Comparison of ENCODE assay signal across 8 mouse cellular contexts in genomic region chr3:84022723-84023122, GRCm38 (mm10). TPM values are rescaled to one million over a fixed set of nuclear protein-coding genes. Genes with fewer than 3 reads are reported as not detected.
DNase-seq lines count a peak whose midpoint lies in the region; ATAC-seq and TF ChIP-seq lines count a peak whose summit lies in the region.
"Had no signal": no experiment of that assay in that cellular context is flagged by ENCODE, and none has a peak within 500 bp of the region (broad histone marks: within the 10 kb centered on the region; RNA-seq: fewer than 3 reads in every experiment).

No protein-coding gene starts in this region.

- no peak overlapping the region for H3K9ac ChIP-seq in lung, postnatal 0 days (replicated peaks; ENCODE audit: low read depth)

- in situ Hi-C loops in Patski (cut with MboI; ENCODE audit: low pct_unique_long_range_greater_than_20kb) = no loop called here

- no peak for TF ChIP-seq EP300 in lung, postnatal 0 days (IDR thresholded peaks at IDR 0.05)

- no peak overlapping the region for H3K4me3 ChIP-seq in lung, postnatal 0 days (ENCODE audit: low read depth, low read length)

- POLR2A ChIA-PET in Patski (lab: Charles Lee) = no interaction called here

- no peak for DNase-seq in lung, postnatal 0 days (ENCODE audit: low spot score)
- no peak for DNase-seq in lung, postnatal 36 days
- peak; percentile 98 for DNase-seq in Patski (ENCODE audit: low read depth, low spot score)
- DNase-seq in induced T-regulatory cell, adult 2 months (ENCODE audit: low read depth) = peak; percentile 49
- peak; percentile 23 for DNase-seq in retina, embryonic 14.5 days (ENCODE audit: low spot score)
- DNase-seq in cerebellum, postnatal 10 days = no peak
- no peak for DNase-seq in lung, postnatal 10 days
- DNase-seq: left cerebral cortex, postnatal 4 days had no signal

- no peaks in the 10 kb centered on the region for H3K27me3 ChIP-seq in lung, postnatal 0 days (replicated peaks; ENCODE audit: insufficient read depth, low read length)
- H3K27me3 ChIP-seq in Patski = no peaks in the 10 kb centered on the region

- ATAC-seq in lung, postnatal 0 days = peak; percentile 12; the same call in 1 of the 2 replicates
- ATAC-seq in Patski = peak; percentile 92

- no peak for TF ChIP-seq CTCF in lung, postnatal 0 days (IDR thresholded peaks at IDR 0.05)
- TF ChIP-seq CTCF in Patski (IDR thresholded peaks at IDR 0.05) = no peak

- H3K4me2 ChIP-seq in lung, postnatal 0 days (replicated peaks; ENCODE audit: low read depth, low read length) = no peak overlapping the region

- H3K27ac ChIP-seq in lung, postnatal 0 days (ENCODE audit: low read length) = no peak overlapping the region

- 87% methylated on average over 5 of the region's 5 CpGs for WGBS in lung, postnatal 0 days

- H3K4me1 ChIP-seq in lung, postnatal 0 days (ENCODE audit: insufficient read depth, low read depth, low read length) = peaks cover 8% of the 10 kb centered on the region; the same call in 1 of the 2 replicates

- CTCF ChIA-PET in Patski (lab: Charles Lee) = interaction anchor here (1.1 kb wide), 1 partner anchor 50 kb away, joined by 3 read pairs; no protein-coding TSS in a partner anchor

- H3K36me3 ChIP-seq in lung, postnatal 0 days (ENCODE audit: insufficient read depth, low read length) = no peaks in the 10 kb centered on the region

- no peaks in the 10 kb centered on the region for H3K9me3 ChIP-seq in lung, postnatal 0 days (ENCODE audit: low read length)

RNA-seq across cellular contexts. Expression of gene Tmem131l, which starts 17.3 kb away (rescaled TPM):
- 18.4 and 21.3 TPM in 2 replicates for polyA plus RNA-seq in lung, postnatal 0 days (2015; fragmentation: Nextera tagmentation; extraction: Ambion mirVana)
- polyA plus RNA-seq in Patski (2021) = 24.9 TPM

Comparison
In these comparisons a context has a peak if more than half of its experiments do, and no peak if none do; other contexts are left out.
1. DNase-seq: peak in Patski (single experiment), induced T-regulatory cell, adult 2 months (single experiment) and retina, embryonic 14.5 days (single experiment); none in lung, postnatal 0 days (single experiment), lung, postnatal 36 days (single experiment), cerebellum, postnatal 10 days (0 of 2) and lung, postnatal 10 days (single experiment).